ENCODE assay signal across 8 mouse cellular contexts in genomic region chr11:95041139-95041609, GRCm38 (mm10). TPM values are rescaled to one million over a fixed set of nuclear protein-coding genes. Genes with fewer than 3 reads are reported as not detected.
DNase-seq lines count a peak whose midpoint lies in the region; ATAC-seq and TF ChIP-seq lines count a peak whose summit lies in the region.

Gene Pdk2, minus strand, starts transcription at chr11:95041354.

- TF ChIP-seq CTCF in E14TG2a.4 (conservative IDR thresholded peaks at IDR 0.05; ENCODE audit: low read length): no peak

- peak within 1 kb of the TSS; percentile 51 for H3ac ChIP-seq in myocyte (ENCODE audit: control insufficient read depth, insufficient read length)

- H3K27ac ChIP-seq in forebrain, embryonic 10.5 days: peak within 1 kb of the TSS; percentile 78
- peak within 1 kb of the TSS; percentile 81 to 91 for H3K27ac ChIP-seq in heart, embryonic 14.5 days (replicated peaks in 1 of 2; ENCODE audit: control insufficient read depth in 1 of 2, insufficient read depth in 1 of 2, low read depth in 2 of 2, low read length in 2 of 2)
- H3K27ac ChIP-seq in liver, embryonic 11.5 days (ENCODE audit: low read depth, low read length): peak within 1 kb of the TSS; percentile 40

- H3K27me3 ChIP-seq in E14TG2a.4 (ENCODE audit: insufficient read depth, low read length) (peaks cover 5% of the 10 kb centered on the region; the same call in 1 of the 2 replicates), myocyte (ENCODE audit: control insufficient read depth, insufficient read depth, insufficient read length) (no peaks in the 10 kb centered on the region)
- peaks cover 33% of the 10 kb centered on the region for H3K27me3 ChIP-seq in forebrain, embryonic 10.5 days (ENCODE audit: poor library complexity, severe bottlenecking)
- H3K27me3 ChIP-seq in heart, embryonic 14.5 days (ENCODE audit: control insufficient read depth, insufficient read depth, low read length): no peaks in the 10 kb centered on the region
- peaks cover 13% of the 10 kb centered on the region; the same call in 1 of the 2 replicates for H3K27me3 ChIP-seq in liver, embryonic 11.5 days (replicated peaks; ENCODE audit: control insufficient read depth, insufficient read depth, low read length)

- peak; percentile 87 for TF ChIP-seq POLR2A in myocyte (IDR thresholded peaks at IDR 0.05; ENCODE audit: insufficient read length, low read depth)

- H3K79me2 ChIP-seq in myocyte (ENCODE audit: control insufficient read depth, insufficient read depth): no peaks in the 10 kb centered on the region

- H3K9ac ChIP-seq in heart, embryonic 14.5 days (ENCODE audit: low read length): peak within 1 kb of the TSS; percentile 93
- H3K9ac ChIP-seq in liver, embryonic 11.5 days (ENCODE audit: low read depth, low read length): peak within 1 kb of the TSS; percentile 77

- H3K36me3 ChIP-seq in E14TG2a.4 (ENCODE audit: insufficient read depth, low read length) (peaks cover 8% of the 10 kb centered on the region; the same call in 1 of the 2 replicates), myocyte (ENCODE audit: control insufficient read depth, insufficient read depth) (no peaks in the 10 kb centered on the region)
- H3K36me3 ChIP-seq in forebrain, embryonic 10.5 days (replicated peaks): no peaks in the 10 kb centered on the region
- peaks cover 47% of the 10 kb centered on the region for H3K36me3 ChIP-seq in heart, embryonic 14.5 days (ENCODE audit: control insufficient read depth, insufficient read depth, low read length)
- H3K36me3 ChIP-seq in liver, embryonic 11.5 days (ENCODE audit: control insufficient read depth, insufficient read depth, low read length): no peaks in the 10 kb centered on the region

- peak; percentile 94 for ATAC-seq in heart, embryonic 14.5 days (ENCODE audit: insufficient number of reproducible peaks, insufficient read depth, low FRiP score, low read depth)
- peak; percentile 97 for ATAC-seq in liver, embryonic 11.5 days (replicated peaks; ENCODE audit: low FRiP score)

- H3K4me3 ChIP-seq in E14TG2a.4 (replicated peaks; ENCODE audit: low read length): peak within 1 kb of the TSS; percentile 88
- H3K4me3 ChIP-seq in forebrain, embryonic 10.5 days: peak within 1 kb of the TSS; percentile 81
- H3K4me3 ChIP-seq in heart, embryonic 14.5 days (ENCODE audit: control insufficient read depth in 1 of 2, insufficient read depth in 1 of 2, low read depth in 1 of 2, low read length in 2 of 2): peak within 1 kb of the TSS; percentile 78 to 87
- H3K4me3 ChIP-seq in liver, embryonic 11.5 days (ENCODE audit: low read depth, low read length): peak within 1 kb of the TSS; percentile 75
- H3K4me3 ChIP-seq in myocyte: peak within 1 kb of the TSS; percentile 35

- H3K9me3 ChIP-seq in E14TG2a.4 (ENCODE audit: low read length): no peaks in the 10 kb centered on the region
- H3K9me3 ChIP-seq in forebrain, embryonic 10.5 days: no peaks in the 10 kb centered on the region
- H3K9me3 ChIP-seq in heart, embryonic 14.5 days (ENCODE audit: control insufficient read depth, low read length): no peaks in the 10 kb centered on the region
- H3K9me3 ChIP-seq in liver, embryonic 11.5 days (ENCODE audit: control insufficient read depth, low read length): no peaks in the 10 kb centered on the region

- WGBS in forebrain, embryonic 10.5 days: 0% methylated on average over 41 of the region's 41 CpGs
- WGBS in heart, embryonic 14.5 days: under 1% methylated on average over 41 of the region's 41 CpGs
- WGBS in liver, embryonic 11.5 days: under 1% methylated on average over 41 of the region's 41 CpGs

- peaks cover 52% of the 10 kb centered on the region for H3K4me1 ChIP-seq in E14TG2a.4 (replicated peaks; ENCODE audit: low read depth, low read length)
- peaks cover 29% of the 10 kb centered on the region for H3K4me1 ChIP-seq in forebrain, embryonic 10.5 days
- peaks cover 6 to 12% of the 10 kb centered on the region in 2 experiments for H3K4me1 ChIP-seq in heart, embryonic 14.5 days (ENCODE audit: control insufficient read depth in 2 of 2, insufficient read depth in 2 of 2, low read length in 2 of 2)
- H3K4me1 ChIP-seq in liver, embryonic 11.5 days (replicated peaks; ENCODE audit: control insufficient read depth, insufficient read depth, low read length): peaks cover 14% of the 10 kb centered on the region

- H3K4me2 ChIP-seq in heart, embryonic 14.5 days (ENCODE audit: low read length): peak within 1 kb of the TSS; percentile 76
- H3K4me2 ChIP-seq in liver, embryonic 11.5 days: peak within 1 kb of the TSS; percentile 91
- peak within 1 kb of the TSS; percentile 100 for H3K4me2 ChIP-seq in myocyte (ENCODE audit: low read depth)

- DNase-seq in c-Kit-positive CD71-positive TER-119-negative erythroid progenitor cells, embryonic 14.5 days (ENCODE audit: low read depth): peak; percentile 89
- peak; percentile 96 for DNase-seq in forebrain, embryonic 10.5 days (ENCODE audit: extremely low spot score, low spot score)
- peak; percentile 97 for DNase-seq in kidney, postnatal 10 days
- peak; percentile 89 for DNase-seq in liver, embryonic 11.5 days (ENCODE audit: low spot score)
- peak; percentile 93 to 95 for DNase-seq in spleen, postnatal 4 days (ENCODE audit: low spot score in 2 of 2)

TF ChIP-seq in myocyte, 11 proteins besides CTCF, POLR2A, EP300 and RAD21:
- TF ChIP-seq E2F4 (IDR thresholded peaks at IDR 0.05; ENCODE audit: insufficient read depth) (no peak), TCF3 (IDR thresholded peaks at IDR 0.05; ENCODE audit: insufficient read length, low read depth) (no peak), POLR2AphosphoS2 (IDR thresholded peaks at IDR 0.05; ENCODE audit: insufficient read length, low read depth) (peak; percentile 56), MYOD1 (IDR thresholded peaks at IDR 0.05; ENCODE audit: control insufficient read depth in 1 of 3, insufficient read length in 2 of 3, low read depth in 2 of 3) (peak in 1 of 3 experiments; percentile 12), MYOG (IDR thresholded peaks at IDR 0.05; ENCODE audit: control insufficient read depth in 1 of 3, insufficient read depth in 1 of 3, insufficient read length in 2 of 3, low read depth in 2 of 3) (no peak), MAX (IDR thresholded peaks at IDR 0.05; ENCODE audit: low read depth) (no peak), REST (IDR thresholded peaks at IDR 0.05; ENCODE audit: insufficient read depth, insufficient read length) (no peak), CEBPB (IDR thresholded peaks at IDR 0.05; ENCODE audit: insufficient read depth, poor library complexity, severe bottlenecking) (no peak), SRF (IDR thresholded peaks at IDR 0.05; ENCODE audit: control insufficient read depth, insufficient read length, low read depth) (peak; percentile 47), USF1 (IDR thresholded peaks at IDR 0.05; ENCODE audit: low read depth) (peak; percentile 91), TCF12 (IDR thresholded peaks at IDR 0.05; ENCODE audit: insufficient read depth, poor library complexity, severe bottlenecking) (no peak)

RNA-seq across cellular contexts. Expression of gene Pdk2, which starts in this region (rescaled TPM):
- polyA plus RNA-seq in forebrain, embryonic 10.5 days (2016; fragmentation: Nextera tagmentation; extraction: Ambion mirVana): 12.1 and 12.5 TPM in 2 replicates
- polyA plus RNA-seq in heart, embryonic 14.5 days (2014; fragmentation: Nextera tagmentation; extraction: Ambion mirVana): 112 and 113 TPM in 2 replicates
- 14.9 and 15.2 TPM in 2 replicates for polyA plus RNA-seq in liver, embryonic 11.5 days (2014; fragmentation: Nextera tagmentation; extraction: Ambion mirVana)
- 33.3 TPM for polyA plus RNA-seq in myocyte (2012; fragmentation: generic; extraction: Trizol)

Comparison
In these comparisons a context has a peak if more than half of its experiments do, and no peak if none do; other contexts are left out.
1. Peak in every context shown above with its lines: DNase-seq, ATAC-seq, H3K4me3 ChIP-seq and H3K27ac ChIP-seq.
2. H3K4me3 ChIP-seq: peak in every context shown above with its lines; median percentile 88 in E14TG2a.4; 82 in heart, embryonic 14.5 days; 81 in forebrain, embryonic 10.5 days; 75 in liver, embryonic 11.5 days; 35 in myocyte.